Mouse (Mus musculus) forebrain, postnatal 0 days (tissue): ENCODE data around the gene Nxf1. TPM values are rescaled to one million over a fixed set of nuclear protein-coding genes. Genes with fewer than 3 reads are reported as not detected.

ENCODE experiments used
- ATAC-seq: fragments of 200-750 bp; cut with Nextera tagmentation; 2 replicates; pipeline ENCODE4 v1.8.0; 2017; ENCODE audit warnings: mild to moderate bottlenecking, moderate library complexity
- DNase-seq: peaks from one replicate; pipeline ENCODE4 v3.0.0-alpha.2; 2015
- H3K27ac ChIP-seq: fragments of 300-500 bp; sonication (generic); 2 replicates; pipeline ENCODE4 v1.5.1; 2014; ENCODE audit warnings: low read depth, mild to moderate bottlenecking, antibody characterized with exemption, low read length, moderate library complexity, mixed read lengths
- H3K27me3 ChIP-seq: fragments of 300-500 bp; sonication (generic); 2 replicates; pipeline ENCODE4 v1.6.1; 2014; ENCODE audit warnings: mild to moderate bottlenecking, low read length, mixed read lengths; ENCODE audit not compliant: insufficient read depth
- H3K36me3 ChIP-seq: fragments of 300-500 bp; sonication (generic); 2 replicates; pipeline ENCODE4 v1.6.1; 2014; ENCODE audit warnings: mild to moderate bottlenecking, moderate library complexity; ENCODE audit not compliant: insufficient read depth
- H3K4me1 ChIP-seq: fragments of 300-500 bp; sonication (generic); 2 replicates; pipeline ENCODE4 v1.6.1; 2014; ENCODE audit warnings: antibody characterized with exemption; ENCODE audit not compliant: insufficient read depth
- H3K4me2 ChIP-seq: fragments of 300-500 bp; sonication (generic); 2 replicates; pipeline ENCODE4 v1.6.1; 2014; ENCODE audit warnings: low read depth, mild to moderate bottlenecking, moderate library complexity
- H3K4me3 ChIP-seq: fragments of 300-500 bp; sonication (generic); 2 replicates; pipeline ENCODE4 v1.5.1; 2014; ENCODE audit warnings: low read depth, low read length, mixed read lengths
- H3K9ac ChIP-seq: fragments of 300-500 bp; sonication (generic); 2 replicates; pipeline ENCODE4 v1.6.1; 2014; ENCODE audit warnings: mild to moderate bottlenecking
- H3K9me3 ChIP-seq: fragments of 300-500 bp; sonication (generic); 2 replicates; pipeline ENCODE4 v1.6.1; 2016; ENCODE audit warnings: low read length
- CTCF ChIP-seq: sonication (generic); IDR thresholded peaks from 2 replicates; pipeline ENCODE4 v1.5.1; 2016; ENCODE audit warnings: antibody characterized with exemption, control low read depth, low read depth
- WGBS: fragments of 180-500 bp; shearing (Covaris S2); extraction: QIAGEN DNeasy Blood & Tissue Kit; methylation state at CpG from one replicate; pipeline ENCODE4 v1.1.7; 2014; 5-methylcytosine and 5-hydroxymethylcytosine counted together
- polyA plus RNA-seq: library from polyadenylated mRNA; unstranded; fragments of >200 nt; fragmentation: Nextera tagmentation; extraction: Ambion mirVana; gene quantifications from 2 replicates; pipeline ENCODE4 v1.2.1, GENCODE M21; 2015
- total RNA-seq: library from RNA; depleted of rRNA; stranded (reverse); fragments of >200 nt; gene quantifications from 2 replicates; pipeline ENCODE4 v1.2.3, GENCODE M21; 2014

Nxf1 gene
- total and polyA plus RNA-seq, 2 experiments from 2014 or later = 97.1 to 114 TPM

- H3K9me3 ChIP-seq = no peaks in the 10 kb centered on the region
- ATAC-seq (peak; percentile 97), DNase-seq (peak; percentile 96)
- H3K27me3 ChIP-seq = no peaks in the 10 kb centered on the region
- under 1% methylated on average over 32 of the region's 32 CpGs for WGBS
- peak within 1 kb of the TSS; percentile 96 for H3K4me3 ChIP-seq
- H3K9ac ChIP-seq = peak within 1 kb of the TSS; percentile 74
- peak within 1 kb of the TSS; percentile 79 for H3K27ac ChIP-seq
- no peaks in the 10 kb centered on the region for H3K4me1 ChIP-seq
- peak within 1 kb of the TSS; percentile 96 for H3K4me2 ChIP-seq
- no peak for TF ChIP-seq CTCF
- H3K36me3 ChIP-seq = peaks cover 24% of the 10 kb centered on the region
Observed at GRCm38 (mm10) chr19:8735389-8736159, 21.3 kb upstream of the Nxf1 start, which contains the start of gene Wdr74. TSS of gene Wdr74 (plus strand) at chr19:8735827.

DNA sequence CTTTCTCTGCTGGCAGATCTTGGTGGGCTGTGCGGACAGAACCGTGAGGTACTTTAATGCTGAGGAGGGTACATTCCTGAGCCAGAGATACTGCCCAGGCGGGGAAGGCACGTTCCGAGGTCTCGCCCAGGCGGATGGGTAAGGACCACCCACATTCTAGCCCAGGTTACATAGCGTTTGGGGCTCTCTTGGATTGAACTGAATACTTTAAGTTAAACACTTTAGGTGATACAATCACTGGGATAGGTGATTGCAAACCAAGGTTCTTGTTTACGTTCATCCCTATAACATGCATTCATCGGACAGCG lies 20.8 kb upstream of the Nxf1 start:
- Histone ChIP-seq H3K9me3 (no peaks in the 10 kb centered on the region), H3K4me2 (peak overlapping the region; percentile 96), H3K4me3 (peak overlapping the region; percentile 96), H3K36me3 (peaks cover 26% of the 10 kb centered on the region), H3K4me1 (no peaks in the 10 kb centered on the region), H3K27me3 (no peaks in the 10 kb centered on the region), H3K9ac (peak overlapping the region; percentile 74), H3K27ac (peak overlapping the region; percentile 79)
- DNase-seq = no peak
- TF ChIP-seq CTCF = no peak
- WGBS = 4% methylated on average over 11 of the region's 11 CpGs
- peak; percentile 21; the same call in 1 of the 2 replicates for ATAC-seq

- Histone ChIP-seq H3K9me3 (no peaks in the 10 kb centered on the region), H3K36me3 (peaks cover 33% of the 10 kb centered on the region), H3K4me1 (peaks cover 8% of the 10 kb centered on the region), H3K4me3 (no peak overlapping the region), H3K9ac (no peak overlapping the region), H3K27me3 (no peaks in the 10 kb centered on the region), H3K4me2 (no peak overlapping the region), H3K27ac (no peak overlapping the region)
- 92% methylated on average over 7 of the region's 7 CpGs for WGBS
- no peak for TF ChIP-seq CTCF
- ATAC-seq (no peak), DNase-seq (no peak)
Observed at GRCm38 (mm10) chr19:8738911-8739310, 18.0 kb upstream of the Nxf1 start.

DNA sequence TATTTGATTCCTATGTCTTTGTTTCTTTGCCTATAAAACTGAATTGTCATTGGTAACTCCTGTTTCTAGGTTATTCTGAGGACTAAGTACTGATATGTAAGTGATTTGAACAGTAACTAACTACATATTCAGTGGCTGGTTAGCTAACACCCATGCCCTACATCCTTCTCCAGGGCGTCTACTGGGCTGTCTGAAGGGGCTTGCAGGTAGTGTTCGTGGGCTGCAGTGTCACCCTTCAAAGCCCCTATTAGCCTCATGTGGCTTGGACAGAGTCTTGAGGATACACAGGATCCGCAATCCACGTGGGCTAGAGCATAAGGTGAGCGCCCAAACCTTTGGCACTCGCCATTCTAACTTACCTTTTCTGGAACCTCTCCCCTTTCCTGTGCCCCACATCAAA lies 17.2 kb upstream of the Nxf1 start:
- ATAC-seq = no peak
- H3K4me3 ChIP-seq = no peak overlapping the region
- no peaks in the 10 kb centered on the region for H3K9me3 ChIP-seq
- H3K4me2 ChIP-seq = no peak overlapping the region
- 89% methylated on average over 6 of the region's 6 CpGs for WGBS
- H3K27me3 ChIP-seq = no peaks in the 10 kb centered on the region
- H3K4me1 ChIP-seq = peaks cover 8% of the 10 kb centered on the region
- no peak for TF ChIP-seq CTCF
- H3K27ac ChIP-seq = no peak overlapping the region
- H3K36me3 ChIP-seq = peaks cover 33% of the 10 kb centered on the region
- DNase-seq = no peak
- no peak overlapping the region for H3K9ac ChIP-seq

DNA sequence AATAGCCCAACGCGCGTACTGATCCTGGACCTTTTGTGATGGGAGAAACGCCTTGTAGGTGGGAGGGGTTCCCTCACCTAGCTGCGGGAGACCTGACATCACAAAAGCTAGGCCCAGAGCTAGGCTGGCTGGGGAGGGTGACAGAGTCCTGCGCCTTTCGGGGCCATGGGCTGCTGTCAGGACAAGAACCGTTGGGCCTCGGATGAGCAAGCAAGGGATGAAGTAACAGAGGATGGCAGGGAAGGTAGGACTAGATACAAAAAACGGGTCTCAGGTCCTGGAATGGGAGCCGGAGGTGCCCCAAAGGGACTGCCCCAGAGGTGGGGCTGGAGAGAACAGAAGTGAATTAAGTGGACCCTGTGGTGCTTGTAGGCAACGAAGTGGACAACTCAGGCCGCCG lies 16.3 kb upstream of the Nxf1 start, which contains the start of gene 1700092M07Rik:
Gene 1700092M07Rik, plus strand, starts transcription at position 116 of the 400 bp plus-strand sequence.
- H3K27me3 ChIP-seq = no peaks in the 10 kb centered on the region
- H3K9ac ChIP-seq = peak within 1 kb of the TSS; percentile 65
- H3K36me3 ChIP-seq = peaks cover 42% of the 10 kb centered on the region
- no peak for TF ChIP-seq CTCF
- no peaks in the 10 kb centered on the region for H3K9me3 ChIP-seq
- DNase-seq (no peak), ATAC-seq (no peak)
- WGBS = 68% methylated on average over 14 of the region's 14 CpGs
- H3K4me2 ChIP-seq = peak within 1 kb of the TSS; percentile 89
- H3K4me3 ChIP-seq = peak within 1 kb of the TSS; percentile 85
- H3K4me1 ChIP-seq = peaks cover 8% of the 10 kb centered on the region
- H3K27ac ChIP-seq = peak within 1 kb of the TSS; percentile 95

DNA sequence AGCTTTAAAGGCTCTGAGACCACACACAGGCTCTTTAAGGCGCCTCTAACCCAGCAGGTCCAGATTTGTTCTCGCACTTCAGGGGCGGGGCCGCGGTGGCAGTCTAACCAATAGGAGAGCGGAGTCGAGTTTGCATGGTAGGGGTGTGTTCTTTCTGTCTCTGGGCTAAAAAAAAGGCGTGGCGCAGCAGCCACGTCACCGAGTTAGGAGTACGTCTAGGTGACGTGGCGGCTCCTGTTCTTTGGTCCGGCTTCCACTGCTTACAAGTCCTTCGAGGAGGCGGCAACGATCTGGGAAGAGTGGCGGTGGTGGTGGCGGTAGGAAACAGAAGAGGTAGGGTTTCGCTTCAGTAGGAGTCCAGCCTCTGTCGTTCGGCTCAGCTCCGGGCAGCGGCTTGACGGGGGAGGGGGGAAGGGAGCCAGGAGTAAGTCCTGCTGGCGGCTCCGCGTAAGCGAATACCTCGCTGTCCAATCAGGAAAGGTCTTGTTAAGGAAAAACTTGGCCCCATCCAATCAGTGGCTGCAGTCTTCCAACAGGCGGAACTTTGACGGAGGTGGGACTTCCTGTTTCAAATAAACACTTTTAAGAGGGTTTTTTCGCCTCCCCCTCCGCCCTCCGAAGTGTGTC lies 15.5 kb upstream of the Nxf1 start, which contains the start of gene Stx5a:
Gene Stx5a, plus strand, starts transcription at position 171 of the 627 bp plus-strand sequence.
- ATAC-seq = peak; percentile 98
- peak within 1 kb of the TSS; percentile 85 for H3K4me3 ChIP-seq
- DNase-seq = peak; percentile 98
- H3K27me3 ChIP-seq = no peaks in the 10 kb centered on the region
- H3K9me3 ChIP-seq = no peaks in the 10 kb centered on the region
- H3K36me3 ChIP-seq = peaks cover 49% of the 10 kb centered on the region
- peak within 1 kb of the TSS; percentile 89 for H3K4me2 ChIP-seq
- peak; percentile 36 for TF ChIP-seq CTCF
- H3K9ac ChIP-seq = peak within 1 kb of the TSS; percentile 65
- H3K27ac ChIP-seq = peak within 1 kb of the TSS; percentile 95
- WGBS = under 1% methylated on average over 34 of the region's 36 CpGs
- H3K4me1 ChIP-seq = peaks cover 8% of the 10 kb centered on the region

DNA sequence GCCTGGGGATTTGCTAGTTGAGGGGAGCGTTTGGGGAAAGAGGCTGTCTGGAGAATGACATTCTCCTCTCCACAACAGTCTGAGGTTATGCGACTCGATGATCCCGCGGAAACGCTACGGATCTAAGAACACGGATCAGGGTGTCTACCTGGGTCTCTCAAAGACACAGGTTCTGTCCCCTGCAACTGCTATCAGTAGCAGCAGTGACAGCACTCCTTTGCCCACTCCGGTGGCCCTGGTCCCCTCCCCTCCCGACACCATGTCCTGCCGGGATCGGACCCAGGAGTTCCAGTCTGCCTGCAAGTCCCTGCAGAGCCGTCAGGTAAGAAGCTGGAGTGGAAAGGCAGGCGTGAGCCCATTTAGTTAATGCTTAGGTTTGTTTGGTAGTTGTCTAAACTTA lies 14.7 kb upstream of the Nxf1 start:
- ATAC-seq (no peak), DNase-seq (no peak)
- no peak for TF ChIP-seq CTCF
- H3K27me3 ChIP-seq = no peaks in the 10 kb centered on the region
- H3K9me3 ChIP-seq = no peaks in the 10 kb centered on the region
- H3K9ac ChIP-seq = peak overlapping the region; percentile 65
- H3K36me3 ChIP-seq = peaks cover 56% of the 10 kb centered on the region
- H3K27ac ChIP-seq = no peak overlapping the region
- 27% methylated on average over 14 of the region's 14 CpGs for WGBS
- H3K4me2 ChIP-seq = peak overlapping the region; percentile 89
- H3K4me1 ChIP-seq = peaks cover 8% of the 10 kb centered on the region
- H3K4me3 ChIP-seq = peak overlapping the region; percentile 85
